Mouse (Mus musculus) kidney, adult 2 months (tissue): Measurements from ENCODE around the gene Dctn2. TPM values are rescaled to one million over a fixed set of nuclear protein-coding genes. Genes with fewer than 3 reads are reported as not detected.

Experiments
- DNase-seq: peaks from one replicate; pipeline ENCODE4 v3.0.0; 2021
- H3K27ac ChIP-seq: fragments of 200-500 bp; 2 replicates; pipeline ENCODE4 v1.5.1; 2012; ENCODE audit warnings: low read depth, low read length, control low read depth, inconsistent platforms; ENCODE audit not compliant: insufficient read depth
- H3K27me3 ChIP-seq: fragments of 200-500 bp; replicated peaks from 2 replicates; pipeline ENCODE4 v1.6.1; 2012; ENCODE audit warnings: mild to moderate bottlenecking, moderate library complexity, low read length, inconsistent platforms; ENCODE audit not compliant: control insufficient read depth, insufficient read depth
- H3K36me3 ChIP-seq: fragments of 200-500 bp; 2 replicates; pipeline ENCODE4 v1.6.1; 2012; ENCODE audit warnings: mild to moderate bottlenecking, moderate library complexity, low read length, inconsistent platforms; ENCODE audit not compliant: control insufficient read depth, insufficient read depth
- H3K4me1 ChIP-seq: fragments of 200-500 bp; 2 replicates; pipeline ENCODE4 v1.6.1; 2011; ENCODE audit warnings: low read length; ENCODE audit not compliant: control insufficient read depth, insufficient read depth
- H3K4me3 ChIP-seq: fragments of 200-500 bp; 2 replicates; pipeline ENCODE4 v1.5.1; 2011; ENCODE audit warnings: mild to moderate bottlenecking, low read depth, low read length, control low read depth; ENCODE audit not compliant: insufficient read depth
- CTCF ChIP-seq: fragments of 200-500 bp; conservative IDR thresholded peaks from 2 replicates; pipeline ENCODE4 v1.5.1; 2011; ENCODE audit warnings: low read depth, mild to moderate bottlenecking, control low read depth, low read length, moderate library complexity, mixed read lengths; ENCODE audit not compliant: insufficient read depth, insufficient read length
- POLR2A ChIP-seq: fragments of 200-500 bp; IDR thresholded peaks from one replicate; pipeline ENCODE4 v1.6.1; 2011; ENCODE audit warnings: low read depth, low read length, control low read depth
- WGBS: fragments of 180-500 bp; shearing (Covaris S2); methylation state at CpG from one replicate; pipeline ENCODE4 v1.1.7; 2018; 5-methylcytosine and 5-hydroxymethylcytosine counted together
- polyA plus RNA-seq: library from polyadenylated mRNA; depleted of rRNA; stranded (reverse); fragments of >200 nt; gene quantifications from 2 replicates; pipeline ENCODE4 v1.2.3, GENCODE M21; 2012; rRNA removed

Dctn2 gene
- polyA plus RNA-seq, 1 experiment = 181 TPM

- WGBS = 52% methylated on average over 14 of the region's 14 CpGs
- no peak for DNase-seq
- TF ChIP-seq POLR2A (no peak), CTCF (no peak)
- Histone ChIP-seq H3K27me3 (peaks cover 2% of the 10 kb centered on the region; the same call in 1 of the 2 replicates), H3K36me3 (no peaks in the 10 kb centered on the region), H3K27ac (no peak overlapping the region), H3K4me3 (no peak overlapping the region), H3K4me1 (no peaks in the 10 kb centered on the region)
Observed at GRCm38 (mm10) chr10:127325454-127326016, 59.4 kb downstream of the Dctn2 start.

GRCm38 (mm10) chr10:127326017-127326801 is 60.0 kb downstream of the Dctn2 start:
- 6% methylated on average over 54 of the region's 54 CpGs for WGBS
- Histone ChIP-seq H3K27ac (no peak overlapping the region), H3K4me3 (peak overlapping the region; percentile 41), H3K27me3 (peaks cover 2% of the 10 kb centered on the region; the same call in 1 of the 2 replicates), H3K36me3 (no peaks in the 10 kb centered on the region), H3K4me1 (no peaks in the 10 kb centered on the region)
- TF ChIP-seq CTCF = no peak
- no peak for TF ChIP-seq POLR2A
- peak; percentile 34 for DNase-seq

- no peak for TF ChIP-seq CTCF
- no peak for TF ChIP-seq POLR2A
- H3K36me3 ChIP-seq = no peaks in the 10 kb centered on the region
- no peak overlapping the region for H3K27ac ChIP-seq
- WGBS = 17% methylated on average over 29 of the region's 29 CpGs
- H3K4me1 ChIP-seq = no peaks in the 10 kb centered on the region
- peak; percentile 35 for DNase-seq
- peaks cover 2% of the 10 kb centered on the region; the same call in 1 of the 2 replicates for H3K27me3 ChIP-seq
- peak overlapping the region; percentile 41 for H3K4me3 ChIP-seq
Observed at GRCm38 (mm10) chr10:127326828-127327227, 60.7 kb downstream of the Dctn2 start.

- Histone ChIP-seq H3K4me3 (no peak overlapping the region), H3K27ac (no peak overlapping the region), H3K27me3 (peaks cover 2% of the 10 kb centered on the region; the same call in 1 of the 2 replicates), H3K4me1 (no peaks in the 10 kb centered on the region), H3K36me3 (no peaks in the 10 kb centered on the region)
- TF ChIP-seq CTCF (no peak), POLR2A (no peak)
- no peak for DNase-seq
- 47% methylated on average over 18 of the region's 18 CpGs for WGBS
Observed at GRCm38 (mm10) chr10:127327461-127328145, 61.4 kb downstream of the Dctn2 start.

- no peak overlapping the region for H3K27ac ChIP-seq
- H3K4me1 ChIP-seq = no peaks in the 10 kb centered on the region
- peaks cover 2% of the 10 kb centered on the region; the same call in 1 of the 2 replicates for H3K27me3 ChIP-seq
- DNase-seq = no peak
- no peaks in the 10 kb centered on the region for H3K36me3 ChIP-seq
- 65% methylated on average over 7 of the region's 7 CpGs for WGBS
- H3K4me3 ChIP-seq = no peak overlapping the region
- TF ChIP-seq POLR2A (no peak), CTCF (no peak)
Observed at GRCm38 (mm10) chr10:127330212-127330611, 64.0 kb downstream of the Dctn2 start.

Other genes starting within 250 kb of the Dctn2 start
- 54.0 and 58.1 TPM in 2 replicates for gene Tsfm, start 235.5 kb upstream of the Dctn2 start, polyA plus RNA-seq
- 24.5 and 27.5 TPM in 2 replicates for gene Mettl1, start 225.0 kb upstream of the Dctn2 start, polyA plus RNA-seq
- 2.4 and 3.1 TPM in 2 replicates for gene Eef1akmt3, start 224.9 kb upstream of the Dctn2 start, polyA plus RNA-seq
- gene Cyp27b1, start 218.1 kb upstream of the Dctn2 start, polyA plus RNA-seq = 13.5 and 14.3 TPM in 2 replicates
- 13.1 and 15.3 TPM in 2 replicates for gene March9, start 206.2 kb upstream of the Dctn2 start, polyA plus RNA-seq
- 195 and 216 TPM in 2 replicates for gene Cdk4, start 202.8 kb upstream of the Dctn2 start, polyA plus RNA-seq
- 102 and 117 TPM in 2 replicates for gene Tspan31, start 196.1 kb upstream of the Dctn2 start, polyA plus RNA-seq
- 1.3 and 2.2 TPM in 2 replicates for gene Agap2, start 191.1 kb upstream of the Dctn2 start, polyA plus RNA-seq
- 108 and 114 TPM in 2 replicates for gene Os9, start 145.2 kb upstream of the Dctn2 start, polyA plus RNA-seq
- 15.4 and 27.5 TPM in 2 replicates for gene B4galnt1, start 101.1 kb upstream of the Dctn2 start, polyA plus RNA-seq
- 6.6 and 8.1 TPM in 2 replicates for gene Slc26a10, start 85.7 kb upstream of the Dctn2 start, polyA plus RNA-seq
- gene Arhgef25, start 76.3 kb upstream of the Dctn2 start, polyA plus RNA-seq = 9.2 and 11.9 TPM in 2 replicates
- gene Dtx3, start 70.6 kb upstream of the Dctn2 start, polyA plus RNA-seq = 101 and 132 TPM in 2 replicates
- gene Pip4k2c, start 54.8 kb upstream of the Dctn2 start, polyA plus RNA-seq = 116 and 120 TPM in 2 replicates
- gene Kif5a, start 3.0 kb upstream of the Dctn2 start, polyA plus RNA-seq = 3.7 and 6.7 TPM in 2 replicates
- gene Mbd6, start 22.6 kb downstream of the Dctn2 start, polyA plus RNA-seq = 24.6 and 26.8 TPM in 2 replicates
- 44.4 and 48.3 TPM in 2 replicates for gene Mars, start 45.4 kb downstream of the Dctn2 start, polyA plus RNA-seq
- gene Arhgap9, start 55.6 kb downstream of the Dctn2 start, polyA plus RNA-seq = 2.7 and 6.0 TPM in 2 replicates
- 1.7 and 3.0 TPM in 2 replicates for gene Gli1, start 75.6 kb downstream of the Dctn2 start, polyA plus RNA-seq
- gene Inhbe, start 88.0 kb downstream of the Dctn2 start, polyA plus RNA-seq = not detected in 2 replicates
- gene Inhbc, start 104.1 kb downstream of the Dctn2 start, polyA plus RNA-seq = 0.12 TPM in 1 of 2 replicates, not detected in the other
- gene R3hdm2, start 114.0 kb downstream of the Dctn2 start, polyA plus RNA-seq = 93.8 and 101 TPM in 2 replicates
- 1.2 and 3.0 TPM in 2 replicates for gene Stac3, start 235.3 kb downstream of the Dctn2 start, polyA plus RNA-seq
- gene Ndufa4l2, start 248.6 kb downstream of the Dctn2 start, polyA plus RNA-seq = 24.4 and 27.4 TPM in 2 replicates